Mouse (Mus musculus): Measurements from ENCODE around the gene Ahcyl2. TPM values are rescaled to one million over a fixed set of nuclear protein-coding genes. Genes with fewer than 3 reads are reported as not detected.
"Not testable (repeated sequence)": the region's sequence is repeated elsewhere in the genome, so short reads cannot be mapped to it uniquely, and the experiment has no call there.

Ahcyl2 gene
- 117 and 118 TPM in 2 replicates for polyA plus RNA-seq (2012; rRNA removed)

DNA sequence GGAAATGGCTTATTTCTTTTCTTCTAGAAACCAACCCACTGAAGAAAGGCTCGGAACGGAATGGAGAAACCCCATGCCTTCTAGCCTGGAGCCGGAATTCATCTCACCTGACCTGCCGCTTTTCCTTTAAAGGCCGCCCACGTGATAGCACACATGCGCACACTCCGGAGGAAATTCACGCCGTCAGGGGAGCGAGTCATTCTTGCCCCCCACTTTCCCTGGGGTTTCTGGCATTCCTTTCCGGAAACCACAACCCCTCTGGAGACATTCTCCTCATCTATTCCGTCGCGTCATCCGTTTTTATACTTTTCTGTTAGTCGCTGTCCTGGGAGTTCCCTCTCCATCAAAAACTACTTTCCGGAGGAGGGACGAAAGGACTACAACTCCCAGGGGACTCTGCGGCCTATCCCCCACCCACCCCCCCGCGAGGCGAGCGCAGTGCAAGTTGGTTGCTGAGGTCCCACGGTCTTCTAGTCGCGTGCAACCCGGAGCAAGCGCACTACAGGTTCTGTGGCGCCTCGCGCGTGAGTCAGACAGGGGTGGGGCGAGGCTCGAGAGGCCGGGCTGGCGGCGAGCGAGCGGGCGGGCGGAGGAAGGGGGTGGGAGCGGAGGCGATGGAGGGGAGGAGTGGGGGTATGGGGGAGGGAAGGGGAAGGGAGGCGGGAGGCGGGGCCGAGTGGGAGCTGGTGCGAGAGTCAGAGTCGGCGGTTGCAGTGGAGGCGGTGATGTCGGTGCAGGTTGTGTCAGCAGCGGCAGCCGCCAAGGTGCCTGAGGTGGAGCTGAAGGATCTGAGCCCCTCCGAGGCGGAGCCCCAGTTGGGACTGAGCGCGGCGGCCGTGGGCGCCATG lies at the start of gene Ahcyl2:
Gene Ahcyl2 (plus strand): TSS at position 199 of the 848 bp plus-strand sequence.
- peak; percentile 92 to 96 for DNase-seq (ENCODE audit: extremely low spot score in 1 of 2, low spot score in 1 of 2)

DNA sequence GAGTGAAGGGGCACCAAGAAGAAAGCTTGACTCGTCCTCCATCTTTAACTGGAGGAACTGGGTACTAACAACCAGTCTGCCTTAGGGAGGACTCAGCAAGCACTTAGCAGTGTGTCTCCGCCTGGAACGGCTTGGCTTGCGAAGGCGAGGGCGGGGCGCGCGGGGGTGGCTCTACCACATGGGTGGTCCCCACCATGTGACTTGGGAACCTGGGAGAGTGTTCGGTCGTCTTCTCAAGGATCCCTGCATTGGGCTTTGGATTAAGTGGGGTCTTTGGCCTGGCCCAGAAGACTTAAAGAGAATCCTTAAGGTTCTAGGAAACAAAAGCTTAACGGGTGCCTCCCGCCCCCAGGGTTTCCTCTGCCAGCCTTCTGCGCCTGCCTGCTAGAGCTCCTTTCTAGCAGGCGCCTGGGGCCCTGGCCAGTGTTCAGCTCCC lies 48.9 kb upstream of the Ahcyl2 start:
- peak; percentile 50 to 84 for DNase-seq (ENCODE audit: extremely low spot score in 1 of 2, low spot score in 1 of 2)

DNA sequence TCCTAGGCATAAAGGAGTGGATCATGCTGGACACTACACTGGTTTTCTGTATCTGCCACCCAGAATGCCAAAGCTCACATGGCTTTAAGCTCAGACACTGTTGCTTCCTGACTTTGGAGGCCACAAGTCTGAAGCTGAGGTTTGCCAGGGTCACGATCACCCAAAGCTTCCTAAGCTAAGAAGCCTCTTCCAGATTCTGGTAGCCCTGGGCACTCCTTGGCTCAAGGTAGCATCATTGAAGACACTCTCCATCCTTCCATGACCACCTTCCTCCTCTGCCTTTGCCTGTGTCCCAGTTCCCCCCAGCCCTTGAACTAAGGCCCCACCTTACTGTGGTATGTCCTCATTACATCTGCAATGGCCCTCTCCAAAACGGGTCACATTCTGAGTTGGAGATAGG lies 45.9 kb upstream of the Ahcyl2 start:
- no peak for DNase-seq (ENCODE audit: extremely low spot score in 1 of 2, low spot score in 1 of 2)

DNA sequence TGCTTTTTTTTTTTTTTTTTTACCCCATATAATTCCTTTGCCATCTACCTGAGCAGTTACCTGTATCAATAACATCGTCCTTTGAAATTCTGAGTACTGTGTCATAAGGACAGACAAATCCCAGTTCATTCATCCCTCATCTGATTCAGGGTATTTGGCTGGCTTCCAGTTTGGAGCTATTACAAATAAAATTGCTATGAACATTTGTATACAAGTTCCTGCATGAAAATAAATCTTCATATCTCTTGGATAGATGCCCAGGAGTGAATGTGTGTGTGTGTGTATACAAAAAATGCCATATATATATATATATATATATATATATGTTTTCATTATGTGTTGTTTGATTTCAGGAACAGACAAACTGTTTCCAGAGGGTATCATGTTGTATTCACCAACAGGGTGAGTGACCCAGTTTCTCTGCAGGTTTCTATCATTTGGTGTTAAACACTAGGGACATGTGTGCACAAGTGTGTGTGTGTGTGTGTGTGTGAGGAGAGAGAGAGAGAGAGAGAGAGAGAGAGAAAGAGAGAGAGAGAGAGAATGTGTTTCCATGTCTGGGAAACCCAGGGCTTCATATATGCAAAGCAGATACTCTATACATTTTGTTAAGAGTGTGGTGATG lies 41.1 kb upstream of the Ahcyl2 start:
- DNase-seq (ENCODE audit: extremely low spot score in 1 of 2, low spot score in 1 of 2): no peak

DNA sequence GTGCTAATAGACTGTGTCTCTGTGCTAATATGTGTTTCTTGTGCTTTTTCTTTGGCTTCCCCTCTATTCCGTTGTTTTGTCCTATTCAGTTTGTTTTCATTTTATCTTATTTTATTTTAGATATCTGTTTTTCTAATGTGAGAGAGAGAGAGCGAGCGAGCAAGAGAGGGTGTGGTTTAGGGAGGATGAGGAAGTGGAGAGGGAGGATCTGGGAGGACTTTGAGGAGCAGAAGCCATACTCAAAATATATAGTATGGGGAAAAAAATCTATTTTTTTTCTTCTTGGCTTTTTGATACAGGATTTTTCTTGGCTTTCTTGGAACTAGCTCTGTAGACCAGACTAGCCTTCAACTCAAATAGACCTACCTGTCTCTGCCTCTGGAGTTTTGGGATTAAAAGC lies 39.8 kb upstream of the Ahcyl2 start:
- no peak for DNase-seq (ENCODE audit: extremely low spot score in 1 of 2, low spot score in 1 of 2)

DNA sequence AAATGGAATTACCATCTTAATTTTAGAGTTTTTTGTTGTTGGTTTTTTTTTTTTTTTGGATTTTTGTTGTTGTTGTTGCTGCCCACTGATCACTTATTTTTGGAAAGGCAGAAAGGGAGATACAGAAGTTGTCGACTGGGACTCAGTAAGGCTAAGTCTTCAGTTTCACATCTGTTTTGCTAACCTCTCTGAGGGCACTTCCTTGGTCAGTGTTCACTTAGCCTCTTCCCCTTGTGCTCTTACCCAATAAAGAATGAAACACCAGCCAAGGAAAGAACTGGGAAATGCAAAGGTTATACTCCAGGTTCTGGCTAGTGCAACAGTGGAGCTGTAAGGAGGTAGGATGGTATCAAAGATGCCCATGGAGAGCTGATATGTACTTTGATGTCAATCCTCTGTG lies 38.3 kb upstream of the Ahcyl2 start:
- no peak for DNase-seq (ENCODE audit: extremely low spot score in 1 of 2, low spot score in 1 of 2)

DNA sequence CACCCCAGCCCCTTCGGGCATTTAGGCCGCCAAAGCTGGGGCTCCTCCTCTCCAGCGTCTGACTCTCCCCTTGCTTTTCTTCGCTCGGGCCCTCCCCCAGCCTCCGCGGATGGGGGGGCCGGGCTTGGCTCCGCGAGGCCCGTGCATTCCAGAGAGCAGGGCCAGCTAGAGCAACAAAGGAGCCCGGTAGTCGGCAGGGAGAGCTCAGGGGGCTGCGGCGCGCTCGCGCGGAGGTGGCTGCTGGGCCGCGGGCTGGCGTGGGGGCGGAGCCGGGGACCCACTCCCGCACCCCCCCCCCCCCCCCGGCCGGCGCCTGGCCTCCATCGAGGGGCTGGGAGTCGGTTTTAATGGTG lies 32.5 kb upstream of the Ahcyl2 start, which contains the start of gene Smo:
Gene Smo (plus strand): TSS at position 168 of the 353 bp plus-strand sequence.
- no peak for DNase-seq (ENCODE audit: extremely low spot score in 1 of 2, low spot score in 1 of 2)

DNA sequence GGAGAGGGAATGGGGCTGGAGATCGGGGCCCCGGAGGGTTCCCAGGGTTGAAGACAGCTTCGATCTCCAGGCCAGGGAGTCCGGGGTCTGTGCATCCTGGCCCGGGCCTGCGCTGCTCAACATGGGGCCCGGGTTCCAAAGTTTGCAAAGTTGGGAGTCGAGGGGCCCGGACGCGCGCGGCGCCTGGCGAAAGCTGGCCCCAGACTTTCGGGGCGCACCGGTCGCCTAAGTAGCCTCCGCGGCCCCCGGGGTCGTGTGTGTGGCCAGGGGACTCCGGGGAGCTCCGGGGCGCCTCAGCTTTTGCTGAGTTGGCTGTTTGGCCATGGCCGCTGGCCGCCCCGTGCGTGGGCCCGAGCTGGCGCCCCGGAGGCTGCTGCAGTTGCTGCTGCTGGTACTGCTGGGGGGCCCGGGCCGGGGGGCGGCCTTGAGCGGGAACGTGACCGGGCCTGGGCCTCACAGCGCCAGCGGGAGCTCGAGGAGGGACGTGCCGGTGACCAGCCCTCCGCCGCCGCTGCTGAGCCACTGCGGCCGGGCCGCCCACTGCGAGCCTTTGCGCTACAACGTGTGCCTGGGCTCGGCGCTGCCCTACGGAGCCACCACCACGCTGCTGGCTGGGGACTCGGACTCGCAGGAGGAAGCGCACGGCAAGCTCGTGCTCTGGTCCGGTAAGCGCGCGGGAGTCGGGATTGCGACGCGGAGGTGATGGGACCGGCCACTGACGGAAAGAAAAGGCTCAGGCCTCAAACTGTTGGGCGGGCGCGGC lies 31.9 kb upstream of the Ahcyl2 start:
- DNase-seq (ENCODE audit: extremely low spot score in 1 of 2, low spot score in 1 of 2): no peak

DNA sequence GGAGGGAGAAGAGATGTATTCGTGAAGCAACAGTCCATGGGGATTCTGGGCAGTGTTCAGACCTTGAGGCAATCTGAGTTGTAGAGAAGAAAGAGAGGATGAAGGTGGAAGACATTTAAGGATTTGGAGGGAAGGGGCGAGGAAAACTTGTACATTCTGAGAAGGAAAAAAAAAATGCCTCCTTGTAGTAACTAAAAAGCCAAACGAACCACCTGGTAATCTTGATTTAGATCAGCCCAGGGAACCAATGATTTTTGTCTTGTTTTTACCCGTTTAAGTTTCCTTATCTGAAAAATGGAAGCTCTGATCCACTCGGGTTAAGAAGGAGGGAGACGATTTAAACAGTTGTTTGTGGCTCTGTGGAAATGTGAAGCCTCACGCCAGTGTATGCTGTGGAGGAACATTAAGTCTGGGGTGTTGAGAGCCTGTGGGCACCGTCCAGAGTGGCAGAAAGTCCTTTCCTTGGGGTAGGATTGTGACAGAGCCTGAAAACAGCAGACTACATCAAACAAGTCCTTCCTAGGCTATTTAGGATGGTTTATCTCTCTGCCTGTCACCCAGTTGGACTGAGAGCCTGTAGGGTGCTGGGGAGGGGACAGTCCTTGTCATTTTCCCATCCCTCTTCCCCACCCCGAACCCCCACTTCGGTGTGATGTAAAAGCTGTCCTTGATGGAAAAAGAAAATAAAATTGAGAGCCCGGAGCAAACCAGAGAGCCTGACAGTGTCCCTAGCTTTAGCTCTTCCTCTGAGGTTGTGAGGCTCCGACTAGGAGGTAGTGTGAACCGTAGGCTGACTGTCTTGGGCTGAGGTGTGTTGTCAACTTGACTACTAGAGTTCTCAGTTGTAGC lies 31.0 kb upstream of the Ahcyl2 start:
- DNase-seq (ENCODE audit: extremely low spot score in 1 of 2, low spot score in 1 of 2): no peak

DNA sequence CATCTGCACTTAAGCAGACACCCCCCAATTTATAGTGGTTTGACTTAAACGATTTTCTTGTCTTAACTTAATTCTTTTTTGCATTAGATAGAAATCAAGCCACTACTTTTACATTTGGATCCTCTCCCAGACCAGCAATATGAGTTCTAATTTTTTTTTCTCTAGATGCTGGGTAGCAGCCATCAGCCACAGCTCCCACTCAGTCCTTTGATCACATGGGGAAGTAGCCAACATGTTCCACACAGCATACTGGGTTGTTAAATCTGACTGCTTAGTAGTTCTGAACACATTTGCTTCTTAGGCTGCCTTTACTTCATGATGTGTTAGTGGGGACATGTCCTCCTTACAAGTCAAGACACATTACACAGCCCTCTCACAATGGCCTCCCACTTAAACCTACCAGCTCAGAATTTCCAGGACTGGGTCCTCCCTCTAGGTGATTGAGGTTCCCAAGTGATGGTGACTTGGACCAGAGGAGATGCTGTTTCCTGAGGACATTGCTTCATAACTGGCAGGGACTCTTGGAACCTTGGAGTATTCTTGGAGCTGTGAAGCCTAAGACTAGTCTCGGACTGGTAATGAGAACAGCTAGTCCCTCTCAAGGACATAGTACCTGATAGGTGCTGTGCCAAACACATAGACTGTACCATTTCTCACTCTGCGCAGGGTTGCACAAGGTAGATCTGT lies 16.2 kb upstream of the Ahcyl2 start:
- peak in 1 of 2 experiments; percentile 66 for DNase-seq (ENCODE audit: extremely low spot score in 1 of 2, low spot score in 1 of 2)

DNA sequence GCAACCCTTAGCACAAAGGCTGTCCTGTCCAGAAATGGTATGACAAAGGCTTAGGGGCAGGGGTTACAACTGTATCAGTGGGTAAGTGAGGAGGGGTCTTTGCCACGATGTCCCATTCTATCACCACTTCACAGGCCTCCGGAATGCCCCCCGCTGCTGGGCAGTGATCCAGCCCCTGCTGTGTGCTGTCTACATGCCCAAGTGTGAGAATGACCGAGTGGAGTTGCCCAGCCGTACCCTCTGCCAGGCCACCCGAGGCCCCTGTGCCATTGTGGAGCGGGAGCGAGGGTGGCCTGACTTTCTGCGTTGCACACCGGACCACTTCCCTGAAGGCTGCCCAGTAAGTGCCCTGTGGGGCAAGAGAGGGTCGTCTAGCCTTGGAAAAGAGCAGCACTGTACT lies 14.5 kb upstream of the Ahcyl2 start:
- no peak for DNase-seq (ENCODE audit: extremely low spot score in 1 of 2, low spot score in 1 of 2)

DNA sequence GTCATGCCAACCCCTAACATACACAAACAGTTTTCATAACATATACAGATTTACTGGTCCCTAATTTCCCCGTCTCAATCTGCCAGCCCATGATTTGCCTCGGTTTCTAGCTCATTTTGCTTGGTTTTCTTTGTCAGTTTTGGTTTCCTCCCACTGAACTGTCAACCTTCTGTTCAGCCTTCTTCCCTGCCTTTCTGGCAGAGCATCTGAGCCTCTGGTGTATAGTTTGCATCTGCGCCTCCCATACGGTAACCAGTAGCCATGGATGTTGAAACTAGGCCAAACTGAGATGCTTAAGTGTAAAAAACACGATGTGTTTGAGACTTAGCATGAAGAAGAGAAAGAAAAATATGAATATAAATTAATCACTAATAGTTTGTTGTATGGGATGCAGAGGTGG lies 11.8 kb upstream of the Ahcyl2 start:
- DNase-seq (ENCODE audit: extremely low spot score in 1 of 2, low spot score in 1 of 2): peak; percentile 49 to 70

DNA sequence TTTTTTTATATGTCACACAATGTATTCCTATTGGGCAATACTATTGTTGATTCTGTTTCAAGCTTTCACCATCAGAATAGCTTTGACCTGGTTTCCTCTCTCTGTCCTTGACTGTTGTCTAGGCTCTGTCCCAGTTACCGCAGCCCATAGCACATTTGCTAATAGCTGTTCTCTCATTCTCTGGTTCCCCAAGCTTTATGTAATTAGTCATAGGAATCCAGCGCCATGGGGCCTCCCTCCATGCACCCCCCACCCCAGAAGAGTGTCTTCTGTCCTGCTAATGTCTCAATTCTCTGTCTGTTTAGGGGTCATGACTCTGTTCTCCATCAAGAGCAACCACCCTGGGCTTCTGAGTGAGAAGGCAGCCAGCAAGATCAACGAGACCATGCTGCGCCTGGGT lies 11.3 kb upstream of the Ahcyl2 start:
- no peak for DNase-seq (ENCODE audit: extremely low spot score in 1 of 2, low spot score in 1 of 2)

DNA sequence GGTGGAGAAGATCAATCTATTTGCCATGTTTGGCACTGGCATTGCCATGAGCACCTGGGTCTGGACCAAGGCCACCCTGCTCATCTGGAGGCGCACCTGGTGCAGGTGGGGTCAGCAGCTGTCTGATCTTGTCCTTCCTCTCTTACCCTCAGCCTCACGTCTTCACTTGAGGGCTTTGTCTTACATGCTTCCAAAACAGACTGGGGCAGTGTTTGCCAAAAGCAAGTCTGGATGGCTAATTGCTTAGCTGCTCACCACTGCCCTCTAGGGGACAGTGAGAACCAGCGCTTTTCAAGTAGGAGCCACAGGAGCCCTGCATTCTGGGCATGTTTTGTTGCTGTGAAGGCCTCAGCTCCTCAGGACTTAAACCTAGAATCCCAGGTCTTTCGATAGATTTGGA lies 9.4 kb upstream of the Ahcyl2 start:
- DNase-seq (ENCODE audit: extremely low spot score in 1 of 2, low spot score in 1 of 2): peak; percentile 46 to 89

DNA sequence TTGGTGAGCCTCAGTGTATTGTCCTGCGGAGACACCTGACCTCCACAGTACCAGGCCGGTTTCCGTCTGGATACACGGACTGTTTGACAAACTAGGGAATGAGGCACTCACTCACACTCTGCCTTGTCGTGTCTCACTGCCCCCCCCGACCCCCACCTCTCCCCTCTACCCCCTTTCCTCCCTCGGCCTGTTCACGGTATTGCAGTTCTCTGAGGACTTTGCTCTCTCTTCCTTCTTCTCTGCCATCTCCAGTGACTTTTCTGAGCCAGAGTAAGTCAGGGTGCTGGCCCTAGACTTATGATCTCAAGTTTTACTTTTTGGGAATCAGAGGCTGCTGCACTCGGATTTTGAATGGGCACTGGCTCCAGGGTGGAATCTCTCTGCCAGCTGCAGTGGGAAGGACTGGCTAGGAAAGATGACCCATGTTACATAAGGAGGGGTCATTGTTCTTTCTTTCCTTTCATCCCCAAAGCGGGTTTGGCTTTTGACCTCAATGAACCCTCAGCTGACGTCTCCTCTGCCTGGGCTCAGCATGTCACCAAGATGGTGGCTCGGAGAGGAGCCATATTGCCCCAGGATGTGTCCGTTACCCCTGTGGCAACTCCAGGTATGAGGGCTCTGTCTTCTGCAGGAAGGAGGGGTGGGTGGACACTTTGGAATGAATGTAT lies 8.7 kb upstream of the Ahcyl2 start:
- DNase-seq (ENCODE audit: extremely low spot score in 1 of 2, low spot score in 1 of 2): no peak

DNA sequence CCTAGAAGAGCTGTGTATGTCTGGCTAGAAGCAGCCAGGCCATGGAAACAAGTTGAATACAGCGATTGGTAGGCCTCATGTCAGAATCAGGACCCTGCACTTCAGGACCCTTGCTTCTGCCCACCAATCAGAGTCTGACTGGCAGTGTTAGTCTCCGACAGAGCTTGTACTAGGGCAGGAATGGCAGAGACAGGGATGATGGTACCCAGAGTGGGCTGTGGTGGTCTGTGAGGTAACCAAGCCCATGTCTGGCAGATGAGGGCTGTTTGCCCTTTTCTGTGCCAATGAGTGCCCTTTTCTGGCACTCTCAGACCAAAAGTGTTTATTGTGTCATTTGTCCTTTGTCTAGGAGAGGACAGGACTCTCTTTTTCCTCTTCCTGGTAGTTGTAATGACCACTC lies 7.4 kb upstream of the Ahcyl2 start:
- DNase-seq (ENCODE audit: extremely low spot score in 1 of 2, low spot score in 1 of 2): not testable (repeated sequence)

DNA sequence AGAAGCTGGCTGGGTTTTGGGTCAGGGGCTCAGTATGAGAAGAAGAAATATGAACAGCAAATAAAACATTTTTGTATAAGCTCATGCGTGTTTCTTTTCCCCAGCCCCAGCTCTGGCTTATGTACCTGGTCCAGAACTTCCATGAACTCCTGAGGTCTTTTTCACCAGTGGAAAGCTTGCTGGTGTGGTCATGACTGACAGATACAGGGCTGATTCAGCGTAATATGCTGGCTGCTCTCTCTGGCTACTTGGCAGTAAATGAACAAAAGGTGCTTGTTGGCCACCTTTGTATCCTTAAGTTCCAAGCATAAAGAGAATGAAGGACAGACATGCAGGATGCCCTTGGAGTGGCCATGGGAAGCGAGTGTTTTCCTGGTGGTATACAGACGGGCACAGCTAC lies 6.5 kb upstream of the Ahcyl2 start:
- no peak for DNase-seq (ENCODE audit: extremely low spot score in 1 of 2, low spot score in 1 of 2)

DNA sequence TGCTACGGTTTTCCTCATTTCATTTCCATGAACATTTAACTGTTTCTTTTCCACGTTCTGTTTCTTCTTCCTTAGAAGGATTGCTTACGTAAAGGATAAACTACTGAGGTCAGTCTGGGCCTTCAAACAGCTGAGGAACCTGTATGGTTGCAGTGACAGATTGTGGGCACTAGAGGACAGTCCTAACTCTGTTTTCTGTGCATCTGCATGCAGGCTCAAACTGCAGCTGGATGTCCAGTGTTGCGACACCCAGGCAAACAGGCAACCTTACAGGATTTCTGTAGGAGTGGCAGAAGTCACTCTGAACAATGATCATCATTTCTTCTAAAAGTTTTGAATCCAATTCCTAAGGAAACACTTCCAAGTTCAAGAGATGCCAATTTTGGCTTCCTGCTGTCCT lies 5.3 kb upstream of the Ahcyl2 start:
- DNase-seq (ENCODE audit: extremely low spot score in 1 of 2, low spot score in 1 of 2): peak in 1 of 2 experiments; percentile 31

DNA sequence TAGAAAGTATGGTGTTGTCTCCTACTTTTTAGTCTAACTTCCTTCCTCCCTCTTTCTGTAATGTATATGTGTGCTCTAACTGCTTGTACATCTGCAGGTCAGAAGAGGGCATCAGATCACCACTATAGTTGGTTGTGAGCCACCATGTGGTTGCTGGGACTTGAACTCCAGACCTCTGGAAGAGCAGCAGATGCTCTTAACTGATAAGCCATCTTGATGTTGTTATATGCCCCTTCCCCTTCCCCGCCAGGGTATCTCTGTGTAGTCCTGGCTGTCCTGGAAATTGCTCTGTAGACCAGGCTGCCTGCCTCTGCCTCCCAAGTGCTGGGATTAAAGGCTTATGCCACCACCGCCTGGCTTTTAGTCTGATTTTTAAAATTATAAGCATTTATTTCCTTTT lies 937 bp upstream of the Ahcyl2 start:
- no peak for DNase-seq (ENCODE audit: extremely low spot score in 1 of 2, low spot score in 1 of 2)
